In genomic region chr10:21882184-21883081, GRCm38 (mm10) we compare ENCODE assay signal across 8 mouse cellular contexts. TPM values are rescaled to one million over a fixed set of nuclear protein-coding genes. Genes with fewer than 3 reads are reported as not detected.
DNase-seq lines count a peak whose midpoint lies in the region; ATAC-seq and TF ChIP-seq lines count a peak whose summit lies in the region.

TSS of gene Sgk1 (plus strand) at chr10:21882184.

- H3K4me1 ChIP-seq in heart, adult 2 months (ENCODE audit: control insufficient read depth, insufficient read depth, low read length): peaks cover 2% of the 10 kb centered on the region; the same call in 1 of the 2 replicates
- H3K4me1 ChIP-seq in embryonic facial prominence, embryonic 15.5 days: peaks cover 29% of the 10 kb centered on the region
- peaks cover 4 to 5% of the 10 kb centered on the region in 2 experiments; a peak in 1 of 4 replicates for H3K4me1 ChIP-seq in heart, embryonic 14.5 days (ENCODE audit: control insufficient read depth in 2 of 2, insufficient read depth in 2 of 2, low read length in 2 of 2)

- H3K79me2 ChIP-seq in heart, adult 2 months (replicated peaks; ENCODE audit: control insufficient read depth, insufficient read depth, low read length): no peaks in the 10 kb centered on the region

- peak within 1 kb of the TSS; percentile 45 for H3K4me3 ChIP-seq in heart, adult 2 months
- peak within 1 kb of the TSS; percentile 48 for H3K4me3 ChIP-seq in embryonic facial prominence, embryonic 15.5 days (replicated peaks)
- H3K4me3 ChIP-seq in heart, embryonic 14.5 days (ENCODE audit: control insufficient read depth in 1 of 2, insufficient read depth in 1 of 2, low read depth in 1 of 2, low read length in 2 of 2): peak within 1 kb of the TSS; percentile 34 to 44

- ATAC-seq in embryonic facial prominence, embryonic 15.5 days (ENCODE audit: insufficient number of reproducible peaks, low FRiP score, low TSS enrichment, low read depth): peak; percentile 76
- no peak for ATAC-seq in heart, embryonic 14.5 days (ENCODE audit: insufficient number of reproducible peaks, insufficient read depth, low FRiP score, low read depth)

- no peaks in the 10 kb centered on the region for H3K36me3 ChIP-seq in heart, adult 2 months (ENCODE audit: control insufficient read depth, insufficient read depth, low read length)
- no peaks in the 10 kb centered on the region for H3K36me3 ChIP-seq in embryonic facial prominence, embryonic 15.5 days
- H3K36me3 ChIP-seq in heart, embryonic 14.5 days (ENCODE audit: control insufficient read depth, insufficient read depth, low read length): no peaks in the 10 kb centered on the region

- no peaks in the 10 kb centered on the region for H3K9me3 ChIP-seq in embryonic facial prominence, embryonic 15.5 days (replicated peaks)
- H3K9me3 ChIP-seq in heart, embryonic 14.5 days (ENCODE audit: control insufficient read depth, low read length): no peaks in the 10 kb centered on the region

- peak within 1 kb of the TSS; percentile 75 for H3K4me2 ChIP-seq in embryonic facial prominence, embryonic 15.5 days (replicated peaks)
- H3K4me2 ChIP-seq in heart, embryonic 14.5 days (ENCODE audit: low read length): peak within 1 kb of the TSS; percentile 69

- no peak for TF ChIP-seq CTCF in heart, adult 2 months (IDR thresholded peaks at IDR 0.05)

- TF ChIP-seq POLR2A in heart, adult 2 months (IDR thresholded peaks at IDR 0.05; ENCODE audit: insufficient read depth, low read depth, low read length): no peak

- WGBS in heart, adult 2 months: 15% methylated on average over 36 of the region's 36 CpGs
- under 1% methylated on average over 36 of the region's 36 CpGs for WGBS in embryonic facial prominence, embryonic 15.5 days
- WGBS in heart, embryonic 14.5 days: 4% methylated on average over 36 of the region's 36 CpGs

- no peak within 1 kb of the TSS for H3K9ac ChIP-seq in heart, adult 2 months (ENCODE audit: low read depth, low read length)
- H3K9ac ChIP-seq in embryonic facial prominence, embryonic 15.5 days: peak within 1 kb of the TSS; percentile 26; the same call in 1 of the 2 replicates
- peak within 1 kb of the TSS; percentile 8; the same call in 1 of the 2 replicates for H3K9ac ChIP-seq in heart, embryonic 14.5 days (ENCODE audit: low read length)

- peak; percentile 17 to 43 for DNase-seq in heart, adult 2 months
- DNase-seq in heart, adult 9 months (ENCODE audit: low spot score in 2 of 2): no peak
- no peak for DNase-seq in adrenal gland, postnatal 4 days (ENCODE audit: low spot score in 2 of 2)
- DNase-seq in layer of hippocampus, adult 9-11 months: peak; percentile 60
- peak; percentile 24 to 33 for DNase-seq in lung, postnatal 4 days
- DNase-seq in right cerebral cortex, postnatal 36 days (ENCODE audit: low spot score in 2 of 2): peak; percentile 56 to 62

- TF ChIP-seq EP300 in heart, adult 2 months (IDR thresholded peaks at IDR 0.05; ENCODE audit: insufficient read depth, low read depth, low read length): no peak

- H3K27me3 ChIP-seq in heart, adult 2 months (ENCODE audit: control insufficient read depth, insufficient read depth, low read length): no peaks in the 10 kb centered on the region
- no peaks in the 10 kb centered on the region for H3K27me3 ChIP-seq in embryonic facial prominence, embryonic 15.5 days
- H3K27me3 ChIP-seq in heart, embryonic 14.5 days (ENCODE audit: control insufficient read depth, insufficient read depth, low read length): peaks cover 26% of the 10 kb centered on the region

- intact Hi-C loops in heart, adult 2 months (cut with DNase I): no loop called here

- no peak within 1 kb of the TSS for H3K27ac ChIP-seq in heart, adult 2 months
- H3K27ac ChIP-seq in embryonic facial prominence, embryonic 15.5 days (replicated peaks): peak within 1 kb of the TSS; percentile 40; the same call in 1 of the 2 replicates
- H3K27ac ChIP-seq in heart, embryonic 14.5 days (replicated peaks in 1 of 2; ENCODE audit: control insufficient read depth in 1 of 2, insufficient read depth in 1 of 2, low read depth in 2 of 2, low read length in 2 of 2): no peak within 1 kb of the TSS

RNA-seq across cellular contexts. Expression of gene Sgk1, which starts in this region (rescaled TPM):
- total RNA-seq in heart, adult 2 months (2021): 10 to 100 TPM; 64.7 to 89.1 TPM
- polyA plus RNA-seq in heart, adult 2 months (2012; rRNA removed): 31.9 and 43.5 TPM in 2 replicates
- 100 to 1,000 TPM; 116 to 120 TPM for total RNA-seq in adrenal gland, postnatal 4 days (2021)
- polyA plus RNA-seq in embryonic facial prominence, embryonic 15.5 days (2015; fragmentation: Nextera tagmentation; extraction: Ambion mirVana): 50.1 and 50.5 TPM in 2 replicates
- polyA plus RNA-seq in heart, embryonic 14.5 days (2014; fragmentation: Nextera tagmentation; extraction: Ambion mirVana): 26.2 and 29.1 TPM in 2 replicates

Comparison
In these comparisons a context has a peak if more than half of its experiments do, and no peak if none do; other contexts are left out.
1. DNase-seq: peak in heart, adult 2 months (2 of 2), layer of hippocampus, adult 9-11 months (single experiment), lung, postnatal 4 days (2 of 2) and right cerebral cortex, postnatal 36 days (2 of 2); none in heart, adult 9 months (0 of 2) and adrenal gland, postnatal 4 days (0 of 2).
2. Peak in every context shown above with its lines, with median percentiles within 50 percentile points of each other: H3K4me3 ChIP-seq.